Mouse (Mus musculus): ENCODE data around the gene Gapdh.
A peak's percentile ranks its signal among the peaks of the same experiment; 100 is the strongest.

Gapdh gene

GRCm38 (mm10) chr6:125166051-125166751, at the start of gene Gapdh:
Gene Gapdh (minus strand): TSS chr6:125166467.
- no peak for DNase-seq (ENCODE audit: low spot score)

DNA sequence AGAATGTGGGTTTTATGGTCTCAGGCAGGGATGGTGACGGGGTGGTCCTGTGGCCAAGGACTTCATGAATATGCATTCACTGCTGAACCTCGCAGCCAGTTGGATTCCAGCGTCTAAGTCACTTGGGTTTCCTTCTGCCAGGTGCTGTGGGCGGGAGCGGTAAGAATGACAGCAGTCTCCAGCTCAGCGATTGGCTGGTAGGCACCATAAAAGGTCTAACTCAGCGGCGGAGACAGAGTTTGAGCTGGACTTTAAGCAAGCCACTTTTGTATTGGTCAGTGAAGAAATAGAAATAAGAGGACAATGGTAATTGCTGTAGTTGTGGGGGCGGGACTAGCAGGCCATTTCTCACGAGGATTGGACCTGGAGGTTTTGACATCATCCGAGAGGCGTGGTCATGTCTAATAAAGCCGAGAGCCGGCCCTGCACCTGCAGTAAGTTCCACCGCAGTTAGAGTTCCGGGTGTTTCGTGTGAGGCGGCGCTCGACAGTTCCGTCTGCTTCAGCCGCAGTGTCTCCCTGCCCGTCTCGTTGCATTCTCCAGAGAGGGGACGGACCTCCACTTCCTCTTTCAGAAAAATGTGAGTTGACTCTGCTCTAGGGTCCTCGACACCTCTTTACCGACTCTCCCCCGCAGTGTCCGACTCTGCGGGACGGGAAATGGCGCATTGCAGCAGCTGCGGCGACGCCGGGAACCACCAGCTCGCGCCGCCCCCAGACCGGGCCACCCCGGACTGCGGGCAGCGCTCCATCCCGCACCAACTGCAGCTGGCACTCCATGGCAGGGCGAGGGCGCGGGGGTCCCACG, 49.1 kb upstream of the Gapdh start, which contains the start of gene Vamp1:
Gene Vamp1, plus strand, starts transcription at position 404 of the 807 bp plus-strand sequence.
- DNase-seq (ENCODE audit: low spot score): peak; percentile 71

GRCm38 (mm10) chr6:125213715-125214114, 47.4 kb upstream of the Gapdh start:
- DNase-seq (ENCODE audit: low spot score): no peak

DNA sequence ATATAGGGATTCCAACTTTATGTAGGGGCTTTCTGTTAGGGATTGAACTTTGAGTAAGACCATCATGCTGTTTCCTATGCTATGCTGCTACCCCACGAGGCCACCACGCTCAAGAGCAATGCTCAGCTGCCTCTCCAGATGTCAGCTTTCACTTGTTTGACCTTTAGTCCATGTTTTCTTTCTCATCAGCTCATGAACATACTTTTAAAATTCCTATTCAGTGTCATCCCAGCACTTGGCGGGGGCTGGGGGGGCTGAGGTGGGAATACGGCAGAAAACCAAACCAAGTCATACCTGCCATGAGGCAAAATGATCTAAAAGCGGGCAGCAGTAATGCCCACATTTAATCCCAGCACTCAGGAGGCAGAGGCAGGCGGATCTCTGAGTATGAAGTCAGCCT, 46.9 kb upstream of the Gapdh start:
- no peak for DNase-seq (ENCODE audit: low spot score)

DNA sequence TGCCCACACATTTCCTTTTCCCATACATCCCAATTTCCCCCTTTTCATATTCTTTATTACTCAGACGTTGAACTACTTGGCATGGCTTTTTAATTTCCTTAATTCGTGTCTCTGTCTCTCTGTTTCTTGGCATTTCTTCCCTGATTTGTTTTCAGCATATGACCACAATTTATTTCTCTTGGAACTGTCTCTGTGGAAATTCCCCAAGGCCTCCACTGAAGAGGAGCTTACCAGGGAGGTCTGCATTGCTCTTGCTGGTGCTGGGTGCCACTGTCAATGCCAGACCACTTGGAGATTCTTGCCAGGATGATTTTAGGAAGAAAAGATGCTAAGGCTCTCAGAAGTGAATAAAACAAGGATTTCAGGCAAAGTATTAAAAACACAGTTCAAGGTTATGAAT, 46.4 kb upstream of the Gapdh start:
- DNase-seq (ENCODE audit: low spot score): no peak

DNA sequence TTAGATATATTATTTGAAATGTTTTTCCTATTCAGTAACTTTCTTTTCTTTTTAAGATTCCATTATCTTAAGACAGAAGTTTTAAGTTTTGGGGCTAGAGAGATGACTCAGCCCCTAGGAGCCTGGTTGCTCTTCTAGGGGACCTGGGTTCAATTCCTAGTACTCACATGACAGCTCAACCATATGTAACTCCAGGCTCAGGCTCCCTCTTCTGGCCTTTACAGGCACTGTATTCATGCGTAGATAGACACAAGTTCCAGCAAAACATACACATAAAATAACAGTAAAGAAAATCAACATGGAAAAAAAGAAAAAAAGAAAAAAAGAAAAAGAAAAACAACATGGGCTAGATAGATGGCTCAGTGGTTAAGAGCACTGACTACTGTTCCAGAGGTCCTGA, 44.2 kb upstream of the Gapdh start:
- DNase-seq (ENCODE audit: low spot score): no peak

GRCm38 (mm10) chr6:125197166-125197565, 30.9 kb upstream of the Gapdh start:
- DNase-seq (ENCODE audit: low spot score): no peak

DNA sequence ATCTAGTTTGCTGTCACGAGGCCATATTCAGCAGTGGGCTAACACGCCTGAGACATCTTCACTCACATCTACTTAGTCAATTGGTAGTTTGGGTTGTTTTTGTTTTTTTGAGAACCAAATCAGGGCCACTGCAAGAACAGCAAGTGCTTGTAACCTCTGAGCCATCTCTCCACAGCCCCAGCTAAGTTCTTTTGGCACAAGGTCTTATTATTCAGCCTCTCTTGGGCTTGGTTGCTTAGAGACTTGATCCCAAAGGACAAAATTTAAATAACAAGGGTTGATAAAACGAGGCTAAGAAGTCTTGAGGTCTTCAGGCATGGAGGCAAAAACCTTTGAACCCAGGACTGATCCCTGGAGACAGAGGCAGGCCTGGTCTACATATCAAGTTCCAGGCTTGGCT, 30.0 kb upstream of the Gapdh start:
- no peak for DNase-seq (ENCODE audit: low spot score)

- DNase-seq (ENCODE audit: low spot score): no peak
Observed at GRCm38 (mm10) chr6:125195541-125196075, 29.3 kb upstream of the Gapdh start.

- DNase-seq (ENCODE audit: low spot score): no peak
Observed at GRCm38 (mm10) chr6:125193390-125193789, 27.1 kb upstream of the Gapdh start.

- DNase-seq (ENCODE audit: low spot score): no peak
Observed at GRCm38 (mm10) chr6:125192841-125193240, 26.6 kb upstream of the Gapdh start.

- DNase-seq (ENCODE audit: low spot score): peak; percentile 69
Observed at GRCm38 (mm10) chr6:125192016-125192714, 25.9 kb upstream of the Gapdh start.

DNA sequence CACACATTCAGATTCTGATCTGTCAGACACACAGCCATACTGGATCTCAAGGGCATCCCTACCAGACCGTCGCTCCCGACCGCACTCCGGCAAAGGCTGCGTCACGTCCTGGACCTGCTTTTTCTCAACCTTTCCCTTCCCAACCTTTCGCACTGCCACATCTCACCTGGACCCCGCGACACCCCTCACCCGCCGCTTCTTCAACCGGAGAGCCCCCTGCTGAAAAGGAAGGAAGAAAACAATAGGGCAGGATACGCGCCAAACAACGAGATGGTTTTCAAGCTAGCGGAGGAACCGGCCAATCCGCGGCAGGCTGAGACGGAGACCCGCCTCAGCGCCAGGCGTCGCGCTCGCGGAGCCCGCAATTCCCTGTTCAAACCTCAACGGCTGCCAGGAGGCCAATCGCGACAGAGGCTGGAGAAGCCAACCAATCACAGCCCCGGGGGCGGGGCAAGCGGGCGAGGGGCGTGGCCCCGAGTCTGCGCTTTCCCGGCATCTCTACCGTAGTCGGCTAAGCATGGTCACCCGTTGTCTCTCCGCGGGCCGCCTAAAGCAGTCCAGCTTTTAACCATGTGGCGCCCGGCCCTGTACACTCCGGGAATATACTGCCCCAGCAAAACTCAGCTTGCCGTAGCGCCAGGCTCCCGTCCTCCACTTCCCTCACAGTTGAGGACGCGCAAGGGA, 25.2 kb upstream of the Gapdh start, which contains the start of the genes Ncapd2 and Mrpl51:
Gene Ncapd2, minus strand, starts transcription at position 370 of the 684 bp plus-strand sequence.
Gene Mrpl51, plus strand, starts transcription at position 470 of the 684 bp plus-strand sequence.
- peak; percentile 88 for DNase-seq (ENCODE audit: low spot score)

DNA sequence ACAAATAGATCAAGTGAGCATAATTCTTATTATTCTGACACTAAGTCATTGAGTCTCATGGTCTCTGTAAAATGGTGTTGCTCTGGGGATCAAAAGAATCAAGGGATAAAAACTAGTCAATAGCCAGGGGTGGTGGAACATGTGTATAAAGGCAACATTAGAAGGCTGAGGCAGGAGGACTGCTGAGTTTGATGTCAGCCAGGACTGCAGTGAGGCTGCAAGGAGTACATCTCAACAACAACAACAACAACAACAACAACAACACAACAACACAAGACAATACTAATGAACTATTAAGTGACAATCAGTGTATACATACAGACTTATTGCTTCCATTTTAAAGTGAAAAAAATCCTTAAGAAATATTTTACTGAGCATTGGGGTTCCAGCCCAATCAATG, 24.5 kb upstream of the Gapdh start:
- DNase-seq (ENCODE audit: low spot score): no peak

DNA sequence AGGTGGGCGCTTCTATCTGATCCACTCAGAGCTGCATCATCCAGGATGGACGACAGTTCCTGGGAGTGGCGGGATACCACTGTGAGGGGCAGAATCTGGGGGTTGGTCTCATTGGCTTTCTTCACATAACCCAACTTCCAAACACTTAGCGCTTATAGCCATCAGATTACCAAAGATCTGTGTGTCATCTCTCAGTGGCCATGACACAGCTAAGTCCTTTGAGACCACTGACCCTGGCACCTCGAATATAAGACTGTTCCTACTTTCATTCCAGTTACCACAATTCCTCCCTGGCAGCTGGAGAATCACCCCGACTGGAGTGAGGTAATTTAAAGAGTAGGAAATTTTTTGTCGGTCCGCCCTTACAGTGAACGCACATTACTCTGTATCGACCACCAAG, 19.9 kb upstream of the Gapdh start:
- no peak for DNase-seq (ENCODE audit: low spot score)

- no peak for DNase-seq (ENCODE audit: low spot score)
Observed at GRCm38 (mm10) chr6:125182133-125182532, 15.9 kb upstream of the Gapdh start.

GRCm38 (mm10) chr6:125179601-125180000, 13.3 kb upstream of the Gapdh start:
- no peak for DNase-seq (ENCODE audit: low spot score)

GRCm38 (mm10) chr6:125175469-125175868, 9.2 kb upstream of the Gapdh start:
- DNase-seq (ENCODE audit: low spot score): no peak

GRCm38 (mm10) chr6:125173256-125173655, 7.0 kb upstream of the Gapdh start:
- DNase-seq (ENCODE audit: low spot score): no peak

DNA sequence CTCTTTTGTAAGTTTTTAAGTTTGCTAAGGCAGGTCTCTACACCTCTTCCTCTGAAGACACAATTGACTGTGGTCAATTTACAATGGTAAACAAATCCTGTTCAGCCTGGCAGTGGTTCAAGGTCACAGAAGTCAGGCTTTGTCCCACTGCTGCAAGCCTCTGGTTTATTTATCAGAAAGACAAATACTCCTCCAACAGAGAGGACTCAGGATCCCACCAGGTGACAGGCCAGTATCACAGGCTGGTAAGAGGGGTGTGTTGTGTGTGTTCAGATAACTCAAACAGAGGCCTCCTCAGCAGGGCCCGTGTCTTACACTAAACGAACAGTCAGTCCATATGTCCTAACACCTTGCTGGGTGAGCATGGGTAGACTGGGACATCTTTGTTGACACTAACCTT, 6.2 kb upstream of the Gapdh start:
- DNase-seq (ENCODE audit: low spot score): no peak

GRCm38 (mm10) chr6:125170194-125170593, 3.9 kb upstream of the Gapdh start:
- DNase-seq (ENCODE audit: low spot score): no peak

GRCm38 (mm10) chr6:125168086-125168485, 1.8 kb upstream of the Gapdh start:
- no peak for DNase-seq (ENCODE audit: low spot score)
